Mouse (Mus musculus) intestine, postnatal 0 days (tissue): Measurements from ENCODE around the gene Togaram1. TPM values are rescaled to one million over a fixed set of nuclear protein-coding genes. Genes with fewer than 3 reads are reported as not detected.

Experiments used
- ATAC-seq: fragments of 200-750 bp; cut with Nextera tagmentation; 2 replicates; pipeline ENCODE4 v1.8.0; 2017; ENCODE audit warnings: mild to moderate bottlenecking, moderate TSS enrichment, moderate library complexity
- H3K27ac ChIP-seq: fragments of 300-500 bp; sonication (generic); 2 replicates; pipeline ENCODE4 v1.5.1; 2014; ENCODE audit warnings: mild to moderate bottlenecking, low read depth, low read length, moderate library complexity
- H3K27me3 ChIP-seq: fragments of 300-500 bp; sonication (generic); replicated peaks from 2 replicates; pipeline ENCODE4 v1.6.1; 2014; ENCODE audit warnings: low read length, mixed read lengths; ENCODE audit not compliant: control insufficient read depth, insufficient read depth
- H3K36me3 ChIP-seq: fragments of 300-500 bp; sonication (generic); 2 replicates; pipeline ENCODE4 v1.6.1; 2014; ENCODE audit warnings: mild to moderate bottlenecking, moderate library complexity; ENCODE audit not compliant: control insufficient read depth, insufficient read depth
- H3K4me1 ChIP-seq: fragments of 300-500 bp; sonication (generic); replicated peaks from 2 replicates; pipeline ENCODE4 v1.6.1; 2014; ENCODE audit warnings: antibody characterized with exemption, low read length, mixed read lengths; ENCODE audit not compliant: control insufficient read depth, insufficient read depth
- H3K4me2 ChIP-seq: fragments of 300-500 bp; sonication (generic); replicated peaks from 2 replicates; pipeline ENCODE4 v1.6.1; 2014; ENCODE audit warnings: low read depth, mild to moderate bottlenecking, moderate library complexity
- H3K4me3 ChIP-seq: fragments of 300-500 bp; sonication (generic); 2 replicates; pipeline ENCODE4 v1.5.1; 2014; ENCODE audit warnings: low read depth, low read length
- H3K9ac ChIP-seq: fragments of 300-500 bp; sonication (generic); 2 replicates; pipeline ENCODE4 v1.6.1; 2014; ENCODE audit warnings: mild to moderate bottlenecking, low read depth, low read length
- H3K9me3 ChIP-seq: fragments of 300-500 bp; sonication (generic); 2 replicates; pipeline ENCODE4 v1.6.1; 2016; ENCODE audit warnings: mixed run types; ENCODE audit not compliant: control insufficient read depth
- CTCF ChIP-seq: sonication (generic); IDR thresholded peaks from 2 replicates; pipeline ENCODE4 v1.5.1; 2016; ENCODE audit warnings: low read depth, mild to moderate bottlenecking, control low read depth, antibody characterized with exemption, moderate library complexity
- WGBS: fragments of 180-500 bp; shearing (Covaris S2); extraction: QIAGEN DNeasy Blood & Tissue Kit; methylation state at CpG from one replicate; pipeline ENCODE4 v1.1.7; 2014; 5-methylcytosine and 5-hydroxymethylcytosine counted together
- polyA plus RNA-seq: library from polyadenylated mRNA; unstranded; fragments of >200 nt; fragmentation: Nextera tagmentation; extraction: Ambion mirVana; gene quantifications from 2 replicates; pipeline ENCODE4 v1.2.1, GENCODE M21; 2015

Gene Togaram1
- polyA plus RNA-seq, 1 experiment from 2014 or later = 14.3 TPM

DNA sequence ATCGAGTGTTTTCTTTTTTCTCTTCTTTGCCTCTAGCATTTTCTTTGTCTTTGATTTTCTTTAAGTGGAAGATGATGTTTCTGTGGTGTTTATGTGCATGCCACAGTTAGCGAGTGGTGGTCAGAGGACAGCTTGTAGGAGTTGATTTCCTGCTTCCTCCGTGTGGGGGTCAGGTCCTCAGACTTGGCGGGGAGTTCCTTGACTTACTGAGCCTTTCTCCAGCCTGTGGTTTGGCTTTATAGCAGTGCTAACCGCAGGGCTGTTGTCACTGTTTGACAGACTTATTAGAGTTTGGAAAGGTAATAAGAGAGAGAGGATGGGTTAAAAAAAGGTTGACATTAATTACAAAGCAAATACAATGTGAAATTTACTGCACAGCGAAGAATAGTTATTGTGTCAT lies 10.0 kb downstream of the Togaram1 start:
- no peak for TF ChIP-seq CTCF
- Histone ChIP-seq H3K9ac (no peak overlapping the region), H3K4me3 (no peak overlapping the region), H3K9me3 (no peaks in the 10 kb centered on the region), H3K27me3 (no peaks in the 10 kb centered on the region), H3K4me2 (no peak overlapping the region; the same call in 1 of the 2 replicates), H3K36me3 (peaks cover 20% of the 10 kb centered on the region; the same call in 1 of the 2 replicates), H3K27ac (no peak overlapping the region), H3K4me1 (no peaks in the 10 kb centered on the region)
- ATAC-seq = no peak
- WGBS = 51% methylated on average over 6 of the region's 6 CpGs

DNA sequence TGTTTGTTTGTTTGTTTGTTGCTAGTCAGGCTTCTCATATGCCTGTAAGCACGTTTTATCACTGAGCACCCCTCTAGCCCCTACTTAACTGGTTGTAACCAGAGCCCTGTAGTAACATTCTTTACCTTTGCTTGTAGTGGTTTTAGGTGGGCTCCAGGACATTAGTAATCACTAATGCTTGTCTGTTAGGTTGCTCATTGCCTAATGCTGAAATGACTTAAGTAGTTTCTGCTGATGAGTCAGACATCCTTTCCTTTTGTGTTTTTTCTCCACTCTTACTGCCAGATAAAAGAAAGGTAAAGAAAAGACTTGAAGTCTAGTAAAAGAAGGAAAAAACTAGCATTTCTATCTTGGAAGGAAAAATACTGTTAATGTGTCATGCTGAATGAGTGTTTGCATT lies 10.6 kb downstream of the Togaram1 start:
- H3K27ac ChIP-seq = no peak overlapping the region
- H3K4me3 ChIP-seq = no peak overlapping the region
- WGBS = 36% methylated on average over 1 of the region's 1 CpGs
- no peak for TF ChIP-seq CTCF
- peaks cover 20% of the 10 kb centered on the region; the same call in 1 of the 2 replicates for H3K36me3 ChIP-seq
- no peaks in the 10 kb centered on the region for H3K27me3 ChIP-seq
- H3K4me1 ChIP-seq = no peaks in the 10 kb centered on the region
- no peaks in the 10 kb centered on the region for H3K9me3 ChIP-seq
- no peak overlapping the region for H3K4me2 ChIP-seq
- no peak for ATAC-seq
- no peak overlapping the region for H3K9ac ChIP-seq

DNA sequence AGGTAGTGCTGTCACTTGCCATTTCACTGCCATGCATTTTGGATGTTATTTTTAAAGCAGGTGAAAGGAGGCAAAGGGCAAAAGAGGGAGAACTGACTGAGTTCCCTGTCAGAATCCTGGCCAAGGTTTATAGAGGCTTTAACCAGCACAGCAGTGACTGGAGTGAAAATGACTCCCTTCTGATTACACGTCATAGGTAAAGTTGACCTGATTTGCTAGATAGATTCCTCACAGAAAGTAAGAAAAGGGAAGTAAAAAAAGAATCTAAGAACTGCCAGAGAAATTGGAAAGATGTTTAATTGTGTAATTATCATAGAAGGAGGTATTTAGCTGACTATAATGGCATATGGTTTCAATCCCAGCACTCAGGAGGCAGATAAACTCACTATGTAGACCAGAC lies 11.9 kb downstream of the Togaram1 start:
- ATAC-seq = no peak
- Histone ChIP-seq H3K27me3 (no peaks in the 10 kb centered on the region), H3K4me2 (no peak overlapping the region), H3K4me3 (no peak overlapping the region), H3K9me3 (no peaks in the 10 kb centered on the region), H3K36me3 (peaks cover 24% of the 10 kb centered on the region), H3K9ac (no peak overlapping the region), H3K4me1 (no peaks in the 10 kb centered on the region), H3K27ac (no peak overlapping the region)
- WGBS = 91% methylated on average over 1 of the region's 1 CpGs
- no peak for TF ChIP-seq CTCF

DNA sequence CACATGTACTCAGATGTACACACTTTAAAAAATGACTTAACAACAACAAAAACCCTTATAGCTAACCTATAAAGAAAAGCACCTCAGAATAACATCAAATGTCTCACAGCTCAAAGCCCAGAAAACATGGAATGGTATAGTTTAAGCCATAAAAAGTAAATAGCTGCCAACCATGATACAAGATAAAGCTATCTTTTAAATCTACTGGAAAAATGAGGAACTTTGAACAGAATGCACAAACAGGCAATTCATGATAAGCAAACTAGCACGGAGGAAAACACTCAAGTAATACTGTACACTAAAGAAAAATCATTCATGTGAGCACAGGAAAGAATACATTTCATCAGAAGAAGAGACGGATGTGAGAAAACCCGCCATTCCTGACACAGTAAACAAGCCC lies 42.1 kb downstream of the Togaram1 start:
- peaks cover 46% of the 10 kb centered on the region for H3K36me3 ChIP-seq
- no peak overlapping the region for H3K27ac ChIP-seq
- no peaks in the 10 kb centered on the region for H3K9me3 ChIP-seq
- H3K27me3 ChIP-seq = no peaks in the 10 kb centered on the region
- H3K4me2 ChIP-seq = no peak overlapping the region
- no peak overlapping the region for H3K4me3 ChIP-seq
- no peak for TF ChIP-seq CTCF
- ATAC-seq = no peak
- WGBS = 81% methylated on average over 3 of the region's 3 CpGs
- no peak overlapping the region for H3K9ac ChIP-seq
- no peaks in the 10 kb centered on the region for H3K4me1 ChIP-seq

DNA sequence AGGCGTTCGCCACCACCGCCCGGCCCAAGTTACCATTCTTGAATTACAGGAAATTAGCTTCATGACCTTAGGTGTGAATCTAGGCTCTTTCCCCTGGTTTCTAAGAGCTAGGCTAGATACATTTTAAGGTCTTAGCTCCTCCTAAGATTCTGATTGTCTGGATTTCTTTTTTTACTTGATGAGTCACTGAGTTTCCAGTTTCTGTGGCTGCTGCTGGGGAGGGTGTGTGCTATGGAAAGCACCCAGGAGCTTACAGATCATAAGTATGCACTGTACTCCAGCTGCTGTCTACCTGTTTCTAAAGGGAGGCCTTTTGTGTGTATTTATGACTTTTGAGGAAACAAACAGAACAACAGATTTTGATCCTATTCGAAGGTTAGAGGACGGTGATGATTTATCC lies 57.2 kb downstream of the Togaram1 start:
- no peaks in the 10 kb centered on the region for H3K4me1 ChIP-seq
- H3K9me3 ChIP-seq = no peaks in the 10 kb centered on the region
- H3K27me3 ChIP-seq = no peaks in the 10 kb centered on the region
- H3K36me3 ChIP-seq = peaks cover 9% of the 10 kb centered on the region; the same call in 1 of the 2 replicates
- WGBS = 96% methylated on average over 6 of the region's 6 CpGs
- TF ChIP-seq CTCF = no peak
- no peak overlapping the region for H3K4me2 ChIP-seq
- no peak overlapping the region for H3K4me3 ChIP-seq
- no peak for ATAC-seq
- no peak overlapping the region for H3K27ac ChIP-seq
- no peak overlapping the region for H3K9ac ChIP-seq

DNA sequence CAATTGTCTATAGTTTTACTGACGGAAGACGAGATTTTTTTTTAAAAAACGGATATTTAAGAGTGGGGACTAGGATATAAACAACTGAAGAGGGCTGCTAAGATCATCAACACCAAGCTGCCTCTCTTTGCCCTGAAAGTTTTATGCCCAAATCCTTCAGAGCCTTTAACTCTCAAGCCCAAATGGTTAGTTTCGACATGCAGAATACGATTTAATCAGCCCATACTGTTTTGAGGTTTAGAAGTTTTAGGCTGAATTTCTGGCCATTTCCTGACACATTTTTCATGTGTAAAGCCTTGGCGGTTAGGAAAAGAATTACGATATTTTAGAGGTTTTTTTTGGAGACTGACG lies 70.2 kb downstream of the Togaram1 start:
- peak overlapping the region; percentile 70 for H3K4me2 ChIP-seq
- peak overlapping the region; percentile 91 for H3K4me3 ChIP-seq
- peak overlapping the region; percentile 91 for H3K9ac ChIP-seq
- H3K4me1 ChIP-seq = 0 out of 2 replicates have a peak, but pooled peaks cover 3% of the 10 kb centered on the region
- no peaks in the 10 kb centered on the region for H3K36me3 ChIP-seq
- H3K27ac ChIP-seq = no peak overlapping the region
- no peak for ATAC-seq
- TF ChIP-seq CTCF = no peak
- no peaks in the 10 kb centered on the region for H3K27me3 ChIP-seq
- no peaks in the 10 kb centered on the region for H3K9me3 ChIP-seq
- WGBS = 47% methylated on average over 8 of the region's 8 CpGs
